ENCODE assay signal across 19 mouse cellular contexts in genomic region chr7:30844676-30845297, GRCm38 (mm10). TPM values are rescaled to one million over a fixed set of nuclear protein-coding genes. Genes with fewer than 3 reads are reported as not detected.
A peak's percentile ranks its signal among the peaks of the same experiment; 100 is the strongest.
DNase-seq lines count a peak whose midpoint lies in the region; ATAC-seq lines count a peak whose summit lies in the region.
"Had no signal": no experiment of that assay in that cellular context is flagged by ENCODE, and none has a peak within 500 bp of the region (broad histone marks: within the 10 kb centered on the region; RNA-seq: fewer than 3 reads in every experiment).

No protein-coding gene starts in this region.

- no peak for DNase-seq in midbrain, embryonic 10.5 days (ENCODE audit: low spot score)
- peak; percentile 36 for DNase-seq in brain, adult 2 months (ENCODE audit: low read depth, low spot score)
- no peak for DNase-seq in heart, embryonic 10.5 days (ENCODE audit: low spot score)
- DNase-seq in left cerebral cortex, postnatal 4 days = no peak
- DNase-seq in kidney, postnatal 10 days = no peak
- DNase-seq: B cell, adult 2 months; cerebellum, adult 11 months; cerebellum, postnatal 25 days; heart, adult 11 months; kidney, adult 9 months; liver, postnatal 0 days; lung, postnatal 36 days; right cerebral cortex, postnatal 14 days had no signal

- no peak for ATAC-seq in midbrain, embryonic 12.5 days (ENCODE audit: low FRiP score, low read depth)
- peak; percentile 51; the same call in 1 of the 2 replicates for ATAC-seq in hindbrain, embryonic 15.5 days (ENCODE audit: low FRiP score, low read depth)
- ATAC-seq in neural tube, embryonic 13.5 days (ENCODE audit: low read depth) = peak; percentile 91
- ATAC-seq: liver, postnatal 0 days had no signal

- H3K4me1 ChIP-seq in midbrain, embryonic 12.5 days = peaks cover 6% of the 10 kb centered on the region; the same call in 1 of the 2 replicates
- H3K4me1 ChIP-seq in midbrain, embryonic 10.5 days = 0 out of 2 replicates have a peak, but pooled peaks cover 5% of the 10 kb centered on the region
- H3K4me1 ChIP-seq in hindbrain, embryonic 15.5 days (replicated peaks) = peaks cover 5% of the 10 kb centered on the region; the same call in 1 of the 2 replicates
- peaks cover 31% of the 10 kb centered on the region for H3K4me1 ChIP-seq in neural tube, embryonic 13.5 days (replicated peaks)
- H3K4me1 ChIP-seq in heart, embryonic 10.5 days = peaks cover 20% of the 10 kb centered on the region

- intact Hi-C loops in left cerebral cortex, postnatal 4 days (cut with DNase I) = no loop called here

- H3K27me3 ChIP-seq in midbrain, embryonic 12.5 days = no peaks in the 10 kb centered on the region
- H3K27me3 ChIP-seq in midbrain, embryonic 10.5 days (ENCODE audit: low read depth, poor library complexity, severe bottlenecking) = no peaks in the 10 kb centered on the region
- no peaks in the 10 kb centered on the region for H3K27me3 ChIP-seq in hindbrain, embryonic 15.5 days
- H3K27me3 ChIP-seq in neural tube, embryonic 13.5 days = no peaks in the 10 kb centered on the region
- H3K27me3 ChIP-seq in heart, embryonic 10.5 days (ENCODE audit: insufficient read depth, poor library complexity, severe bottlenecking) = no peaks in the 10 kb centered on the region

- H3K4me2 ChIP-seq in midbrain, embryonic 12.5 days (replicated peaks) = no peak overlapping the region; the same call in 1 of the 2 replicates
- H3K4me2 ChIP-seq in hindbrain, embryonic 15.5 days = no peak overlapping the region
- H3K4me2 ChIP-seq in neural tube, embryonic 13.5 days = 0 out of 2 replicates have a peak overlapping the region, but pooled peaks have one; percentile 3

- peak overlapping the region; percentile 56 for H3K27ac ChIP-seq in midbrain, embryonic 12.5 days (replicated peaks)
- H3K27ac ChIP-seq in midbrain, embryonic 10.5 days (replicated peaks) = no peak overlapping the region
- H3K27ac ChIP-seq in hindbrain, embryonic 15.5 days (replicated peaks) = no peak overlapping the region; the same call in 1 of the 2 replicates
- peak overlapping the region; percentile 84 for H3K27ac ChIP-seq in neural tube, embryonic 13.5 days (replicated peaks)
- no peak overlapping the region; the same call in 1 of the 2 replicates for H3K27ac ChIP-seq in heart, embryonic 10.5 days

- H3K9ac ChIP-seq in midbrain, embryonic 12.5 days (replicated peaks) = no peak overlapping the region
- no peak overlapping the region for H3K9ac ChIP-seq in hindbrain, embryonic 15.5 days
- H3K9ac ChIP-seq in neural tube, embryonic 13.5 days = no peak overlapping the region
- H3K9ac ChIP-seq: liver, postnatal 0 days had no signal

- whole genome bisulfite sequencing in midbrain, embryonic 12.5 days = 36% methylated on average over 7 of the region's 7 CpGs
- WGBS in midbrain, embryonic 10.5 days = 51% methylated on average over 7 of the region's 7 CpGs
- WGBS in hindbrain, embryonic 15.5 days = 27% methylated on average over 7 of the region's 7 CpGs
- 11% methylated on average over 7 of the region's 7 CpGs for WGBS in neural tube, embryonic 13.5 days
- whole genome bisulfite sequencing in heart, embryonic 10.5 days = 27% methylated on average over 7 of the region's 7 CpGs

- no peaks in the 10 kb centered on the region for H3K9me3 ChIP-seq in midbrain, embryonic 12.5 days
- H3K9me3 ChIP-seq in midbrain, embryonic 10.5 days (replicated peaks) = no peaks in the 10 kb centered on the region
- H3K9me3 ChIP-seq in hindbrain, embryonic 15.5 days = no peaks in the 10 kb centered on the region
- no peaks in the 10 kb centered on the region for H3K9me3 ChIP-seq in neural tube, embryonic 13.5 days
- H3K9me3 ChIP-seq in heart, embryonic 10.5 days = no peaks in the 10 kb centered on the region

- H3K36me3 ChIP-seq in midbrain, embryonic 12.5 days = no peaks in the 10 kb centered on the region
- H3K36me3 ChIP-seq in midbrain, embryonic 10.5 days = no peaks in the 10 kb centered on the region
- no peaks in the 10 kb centered on the region for H3K36me3 ChIP-seq in hindbrain, embryonic 15.5 days
- no peaks in the 10 kb centered on the region for H3K36me3 ChIP-seq in neural tube, embryonic 13.5 days
- no peaks in the 10 kb centered on the region for H3K36me3 ChIP-seq in heart, embryonic 10.5 days

- H3K4me3 ChIP-seq in midbrain, embryonic 12.5 days = no peak overlapping the region
- H3K4me3 ChIP-seq in midbrain, embryonic 10.5 days = no peak overlapping the region
- no peak overlapping the region for H3K4me3 ChIP-seq in hindbrain, embryonic 15.5 days
- no peak overlapping the region for H3K4me3 ChIP-seq in neural tube, embryonic 13.5 days
- H3K4me3 ChIP-seq in heart, embryonic 10.5 days = no peak overlapping the region

RNA-seq across cellular contexts. Expression of gene Ffar3, which starts 11.2 kb away (rescaled TPM):
- not detected in 2 replicates for polyA plus RNA-seq in midbrain, embryonic 12.5 days (2016; fragmentation: Nextera tagmentation; extraction: Ambion mirVana)
- polyA plus RNA-seq in midbrain, embryonic 10.5 days (2016; fragmentation: Nextera tagmentation; extraction: Ambion mirVana) = not detected in 2 replicates
- 0.13 TPM in 1 of 2 replicates, not detected in the other for polyA plus RNA-seq in hindbrain, embryonic 15.5 days (2015; fragmentation: Nextera tagmentation; extraction: Ambion mirVana)
- not detected in 2 replicates for polyA plus RNA-seq in neural tube, embryonic 13.5 days (2015; fragmentation: Nextera tagmentation; extraction: Ambion mirVana)
- polyA plus RNA-seq in heart, embryonic 10.5 days (2016; fragmentation: Nextera tagmentation; extraction: Ambion mirVana) = 0.10 and 0.17 TPM in 2 replicates
- not detected for total RNA-seq in left cerebral cortex, postnatal 4 days (2021)
- total RNA-seq: gastrocnemius, adult 18-20 months had no signal
- polyA plus RNA-seq: heart, embryonic 16.5 days; limb, embryonic 14.5 days; liver, postnatal 0 days had no signal

RNA-seq across cellular contexts. Expression of gene Ffar1, which starts 16.6 kb away (rescaled TPM):
- polyA plus RNA-seq in midbrain, embryonic 12.5 days (2016; fragmentation: Nextera tagmentation; extraction: Ambion mirVana) = not detected in 2 replicates
- polyA plus RNA-seq in midbrain, embryonic 10.5 days (2016; fragmentation: Nextera tagmentation; extraction: Ambion mirVana) = not detected in 2 replicates
- not detected in 2 replicates for polyA plus RNA-seq in hindbrain, embryonic 15.5 days (2015; fragmentation: Nextera tagmentation; extraction: Ambion mirVana)
- polyA plus RNA-seq in neural tube, embryonic 13.5 days (2015; fragmentation: Nextera tagmentation; extraction: Ambion mirVana) = not detected in 2 replicates
- polyA plus RNA-seq in heart, embryonic 10.5 days (2016; fragmentation: Nextera tagmentation; extraction: Ambion mirVana) = not detected in 2 replicates
- total RNA-seq in left cerebral cortex, postnatal 4 days (2021) = not detected
- total RNA-seq: gastrocnemius, adult 18-20 months had no signal

RNA-seq across cellular contexts. Expression of gene Ffar2, which starts 21.2 kb away (rescaled TPM):
- not detected in 2 replicates for polyA plus RNA-seq in midbrain, embryonic 12.5 days (2016; fragmentation: Nextera tagmentation; extraction: Ambion mirVana)
- polyA plus RNA-seq in midbrain, embryonic 10.5 days (2016; fragmentation: Nextera tagmentation; extraction: Ambion mirVana) = not detected in 2 replicates
- 0.21 TPM in 1 of 2 replicates, not detected in the other for polyA plus RNA-seq in hindbrain, embryonic 15.5 days (2015; fragmentation: Nextera tagmentation; extraction: Ambion mirVana)
- 0.32 TPM in 1 of 2 replicates, not detected in the other for polyA plus RNA-seq in neural tube, embryonic 13.5 days (2015; fragmentation: Nextera tagmentation; extraction: Ambion mirVana)
- 0.20 TPM in 1 of 2 replicates, not detected in the other for polyA plus RNA-seq in heart, embryonic 10.5 days (2016; fragmentation: Nextera tagmentation; extraction: Ambion mirVana)
- not detected for total RNA-seq in left cerebral cortex, postnatal 4 days (2021)

RNA-seq across cellular contexts. Expression of gene Cd22, which starts 35.4 kb away (rescaled TPM):
- not detected in 2 replicates for polyA plus RNA-seq in midbrain, embryonic 12.5 days (2016; fragmentation: Nextera tagmentation; extraction: Ambion mirVana)
- polyA plus RNA-seq in midbrain, embryonic 10.5 days (2016; fragmentation: Nextera tagmentation; extraction: Ambion mirVana) = 0.02 TPM in 1 of 2 replicates, not detected in the other
- 0.35 TPM in 1 of 2 replicates, not detected in the other for polyA plus RNA-seq in hindbrain, embryonic 15.5 days (2015; fragmentation: Nextera tagmentation; extraction: Ambion mirVana)
- 0.43 TPM in 1 of 2 replicates, not detected in the other for polyA plus RNA-seq in neural tube, embryonic 13.5 days (2015; fragmentation: Nextera tagmentation; extraction: Ambion mirVana)
- not detected in 2 replicates for polyA plus RNA-seq in heart, embryonic 10.5 days (2016; fragmentation: Nextera tagmentation; extraction: Ambion mirVana)
- under 1 TPM; 0.44 to 0.48 TPM for total RNA-seq in left cerebral cortex, postnatal 4 days (2021)
- total RNA-seq: gastrocnemius, adult 18-20 months had no signal

RNA-seq across cellular contexts. Expression of gene Krtdap, which starts 57.1 kb away (rescaled TPM):
- polyA plus RNA-seq in midbrain, embryonic 12.5 days (2016; fragmentation: Nextera tagmentation; extraction: Ambion mirVana) = not detected in 2 replicates
- polyA plus RNA-seq in midbrain, embryonic 10.5 days (2016; fragmentation: Nextera tagmentation; extraction: Ambion mirVana) = not detected in 2 replicates
- polyA plus RNA-seq in hindbrain, embryonic 15.5 days (2015; fragmentation: Nextera tagmentation; extraction: Ambion mirVana) = 0.52 and 2.8 TPM in 2 replicates
- polyA plus RNA-seq in neural tube, embryonic 13.5 days (2015; fragmentation: Nextera tagmentation; extraction: Ambion mirVana) = 0.85 TPM in 1 of 2 replicates, not detected in the other
- polyA plus RNA-seq in heart, embryonic 10.5 days (2016; fragmentation: Nextera tagmentation; extraction: Ambion mirVana) = not detected in 2 replicates
- total RNA-seq in left cerebral cortex, postnatal 4 days (2021) = not detected
- polyA plus RNA-seq: liver, postnatal 0 days had no signal

Comparison
In these comparisons a context has a peak if more than half of its experiments do, and no peak if none do; other contexts are left out.
1. H3K27ac ChIP-seq: peak in midbrain, embryonic 12.5 days (single experiment) and neural tube, embryonic 13.5 days (single experiment); none in midbrain, embryonic 10.5 days (single experiment), hindbrain, embryonic 15.5 days (single experiment) and heart, embryonic 10.5 days (single experiment).